Mouse (Mus musculus) kidney, adult 2 months (tissue): ENCODE measurements around the gene Kremen1. TPM values are rescaled to one million over a fixed set of nuclear protein-coding genes. Genes with fewer than 3 reads are reported as not detected.

Experiments
- DNase-seq: peaks from one replicate; pipeline ENCODE4 v3.0.0; 2021
- H3K27ac ChIP-seq: fragments of 200-500 bp; 2 replicates; pipeline ENCODE4 v1.5.1; 2012; ENCODE audit warnings: low read depth, low read length, control low read depth, inconsistent platforms; ENCODE audit not compliant: insufficient read depth
- H3K27me3 ChIP-seq: fragments of 200-500 bp; replicated peaks from 2 replicates; pipeline ENCODE4 v1.6.1; 2012; ENCODE audit warnings: mild to moderate bottlenecking, moderate library complexity, low read length, inconsistent platforms; ENCODE audit not compliant: control insufficient read depth, insufficient read depth
- H3K36me3 ChIP-seq: fragments of 200-500 bp; 2 replicates; pipeline ENCODE4 v1.6.1; 2012; ENCODE audit warnings: mild to moderate bottlenecking, moderate library complexity, low read length, inconsistent platforms; ENCODE audit not compliant: control insufficient read depth, insufficient read depth
- H3K4me1 ChIP-seq: fragments of 200-500 bp; 2 replicates; pipeline ENCODE4 v1.6.1; 2011; ENCODE audit warnings: low read length; ENCODE audit not compliant: control insufficient read depth, insufficient read depth
- H3K4me3 ChIP-seq: fragments of 200-500 bp; 2 replicates; pipeline ENCODE4 v1.5.1; 2011; ENCODE audit warnings: mild to moderate bottlenecking, low read depth, low read length, control low read depth; ENCODE audit not compliant: insufficient read depth
- CTCF ChIP-seq: fragments of 200-500 bp; conservative IDR thresholded peaks from 2 replicates; pipeline ENCODE4 v1.5.1; 2011; ENCODE audit warnings: low read depth, mild to moderate bottlenecking, control low read depth, low read length, moderate library complexity, mixed read lengths; ENCODE audit not compliant: insufficient read depth, insufficient read length
- POLR2A ChIP-seq: fragments of 200-500 bp; IDR thresholded peaks from one replicate; pipeline ENCODE4 v1.6.1; 2011; ENCODE audit warnings: low read depth, low read length, control low read depth
- WGBS: fragments of 180-500 bp; shearing (Covaris S2); methylation state at CpG from one replicate; pipeline ENCODE4 v1.1.7; 2018; 5-methylcytosine and 5-hydroxymethylcytosine counted together
- polyA plus RNA-seq: library from polyadenylated mRNA; depleted of rRNA; stranded (reverse); fragments of >200 nt; gene quantifications from 2 replicates; pipeline ENCODE4 v1.2.3, GENCODE M21; 2012

Kremen1 gene
- polyA plus RNA-seq, 1 experiment = 21.6 TPM

GRCm38 (mm10) chr11:5243812-5244748 lies 17.3 kb downstream of the Kremen1 start:
- Histone ChIP-seq H3K4me3 (no peak overlapping the region; the same call in 1 of the 2 replicates), H3K27me3 (no peaks in the 10 kb centered on the region), H3K4me1 (peaks cover 26% of the 10 kb centered on the region), H3K36me3 (no peaks in the 10 kb centered on the region; the same call in 1 of the 2 replicates), H3K27ac (peak overlapping the region; percentile 18)
- TF ChIP-seq CTCF (no peak), POLR2A (no peak)
- peak; percentile 73 for DNase-seq
- 40% methylated on average over 24 of the region's 24 CpGs for WGBS

DNA sequence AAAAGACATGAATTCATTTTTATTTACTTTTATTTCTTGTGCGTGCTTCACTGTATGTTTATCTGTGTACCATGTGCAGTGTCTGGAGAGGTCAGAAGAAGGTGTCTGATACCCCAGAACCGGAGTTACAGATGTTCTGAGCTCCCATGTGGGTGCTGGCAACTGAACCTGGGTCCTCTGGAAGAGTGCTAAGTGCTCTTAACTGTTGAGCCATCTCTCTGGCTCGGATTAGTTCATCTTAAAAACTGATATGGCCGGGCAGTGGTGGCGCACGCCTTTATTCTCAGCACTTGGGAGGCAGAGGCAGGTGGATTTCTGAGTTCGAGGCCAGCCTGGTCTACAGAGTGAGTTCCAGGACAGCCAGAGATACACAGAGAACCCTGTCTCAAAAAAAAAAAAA lies 18.1 kb downstream of the Kremen1 start:
- TF ChIP-seq POLR2A = no peak
- no peak for TF ChIP-seq CTCF
- 97% methylated on average over 7 of the region's 7 CpGs for WGBS
- H3K4me1 ChIP-seq = peaks cover 26% of the 10 kb centered on the region

DNA sequence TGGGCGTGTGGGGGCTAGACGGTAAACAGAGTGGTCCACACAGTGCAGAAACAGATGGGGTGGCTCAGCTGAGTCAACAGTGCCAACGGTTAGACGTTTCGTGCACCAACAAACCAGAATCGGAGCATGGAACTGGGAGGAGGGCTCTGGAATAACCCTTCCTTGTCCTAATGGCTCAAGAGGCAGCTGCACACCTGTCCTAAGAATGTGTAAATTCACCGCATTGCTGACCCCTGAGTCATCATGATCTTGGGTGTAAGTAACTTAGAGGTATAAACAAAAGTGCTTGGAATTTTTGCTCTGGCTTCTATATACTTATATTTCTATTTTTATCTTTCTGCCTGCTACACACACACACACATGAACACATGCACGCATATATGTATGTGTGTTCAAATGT lies 19.2 kb downstream of the Kremen1 start:
- Histone ChIP-seq H3K4me3 (no peak overlapping the region), H3K36me3 (no peaks in the 10 kb centered on the region; the same call in 1 of the 2 replicates), H3K27me3 (no peaks in the 10 kb centered on the region), H3K27ac (no peak overlapping the region), H3K4me1 (peaks cover 26% of the 10 kb centered on the region)
- 66% methylated on average over 8 of the region's 8 CpGs for WGBS
- TF ChIP-seq POLR2A (no peak), CTCF (no peak)
- no peak for DNase-seq

More for the DNA sequence above, 18.1 kb downstream of the Kremen1 start:
- DNase-seq = no peak
- Histone ChIP-seq H3K36me3 (no peaks in the 10 kb centered on the region; the same call in 1 of the 2 replicates), H3K4me3 (no peak overlapping the region), H3K27ac (no peak overlapping the region), H3K27me3 (no peaks in the 10 kb centered on the region)

DNA sequence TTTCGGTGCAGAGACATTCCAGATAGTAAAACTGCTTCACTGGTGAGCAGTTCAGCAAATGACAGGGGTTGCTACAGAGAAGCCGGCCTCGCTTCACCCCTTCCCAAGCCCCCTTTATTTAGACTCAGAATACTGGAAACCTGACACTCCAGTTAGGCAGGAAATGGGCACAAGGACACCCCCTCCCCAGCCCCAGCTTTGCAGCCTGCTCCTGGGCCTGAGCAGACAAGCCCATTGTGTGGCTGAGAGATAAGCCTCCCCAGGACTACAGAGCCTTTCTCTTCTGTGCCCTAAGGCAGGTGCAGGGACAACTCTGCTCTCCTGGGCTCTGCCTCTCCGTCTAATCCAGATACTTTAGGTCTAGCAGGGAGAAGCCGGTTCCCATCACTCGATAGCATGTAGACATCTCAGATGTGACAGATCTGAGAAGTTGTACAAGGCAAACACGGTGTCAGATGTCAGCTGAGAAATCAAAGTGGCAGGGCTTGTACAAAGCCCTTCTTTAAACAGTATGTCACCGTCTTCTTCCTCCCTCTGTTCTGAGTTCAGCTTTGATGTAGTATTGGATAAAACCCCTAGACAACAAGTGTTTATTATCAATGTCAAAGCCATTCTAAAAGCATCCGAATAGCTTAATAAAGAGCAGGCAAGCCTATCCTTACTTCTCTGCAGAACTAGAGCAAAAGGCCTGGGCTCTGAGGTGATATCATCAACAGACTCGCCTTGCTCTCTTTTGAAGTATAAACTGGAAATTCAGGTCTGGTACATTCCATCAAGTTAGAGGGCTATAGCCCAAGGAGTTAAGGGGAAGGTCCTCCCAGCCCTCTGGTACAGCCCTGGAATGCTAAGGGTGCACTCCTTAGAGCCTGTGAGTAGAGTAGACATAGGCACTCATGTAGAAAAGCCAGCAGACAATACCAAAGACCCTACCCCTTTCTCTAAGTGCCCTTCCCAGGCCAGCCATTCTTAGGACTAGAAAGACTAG lies 21.4 kb downstream of the Kremen1 start:
- H3K27me3 ChIP-seq = no peaks in the 10 kb centered on the region
- DNase-seq = no peak
- 48% methylated on average over 10 of the region's 10 CpGs for WGBS

DNA sequence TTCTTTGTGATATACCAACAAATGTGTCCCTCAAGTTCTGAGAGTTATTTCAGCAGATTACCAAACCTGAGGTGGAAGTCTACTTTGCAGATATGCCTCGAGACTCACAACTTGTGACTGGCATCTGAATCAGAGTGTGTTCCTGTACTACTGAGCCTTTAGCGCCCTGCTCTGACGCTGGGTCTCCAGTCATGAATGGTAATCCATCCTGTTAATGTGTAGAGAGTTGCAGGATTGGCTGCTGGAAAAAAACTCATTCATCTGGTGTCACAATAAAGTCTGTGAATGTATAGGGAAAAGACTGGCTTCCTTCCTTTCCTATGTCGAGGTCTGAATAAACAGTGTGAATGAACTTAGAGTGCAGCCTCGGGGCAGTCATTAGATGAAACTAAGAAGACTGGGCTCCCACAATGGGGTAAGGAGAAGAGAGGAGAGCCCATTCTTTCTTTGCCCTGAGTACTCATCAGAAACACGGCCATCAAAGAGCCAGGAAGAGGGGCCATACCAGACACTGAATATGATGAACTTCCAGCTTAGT lies 41.4 kb downstream of the Kremen1 start:
- Histone ChIP-seq H3K4me1 (no peaks in the 10 kb centered on the region), H3K36me3 (no peaks in the 10 kb centered on the region), H3K4me3 (no peak overlapping the region), H3K27ac (no peak overlapping the region), H3K27me3 (no peaks in the 10 kb centered on the region)
- DNase-seq = no peak
- TF ChIP-seq CTCF (no peak), POLR2A (no peak)
- 59% methylated on average over 6 of the region's 6 CpGs for WGBS

More for the DNA sequence above, 21.4 kb downstream of the Kremen1 start:
- Histone ChIP-seq H3K36me3 (no peaks in the 10 kb centered on the region; the same call in 1 of the 2 replicates), H3K4me3 (no peak overlapping the region), H3K27ac (peak overlapping the region; percentile 20; the same call in 1 of the 2 replicates), H3K4me1 (peaks cover 18% of the 10 kb centered on the region)
- no peak for TF ChIP-seq POLR2A
- no peak for TF ChIP-seq CTCF

- TF ChIP-seq POLR2A = no peak
- TF ChIP-seq CTCF = no peak
- no peak overlapping the region for H3K27ac ChIP-seq
- no peaks in the 10 kb centered on the region for H3K36me3 ChIP-seq
- no peak for DNase-seq
- no peak overlapping the region for H3K4me3 ChIP-seq
- WGBS = 89% methylated on average over 4 of the region's 4 CpGs
- H3K4me1 ChIP-seq = no peaks in the 10 kb centered on the region
- no peaks in the 10 kb centered on the region for H3K27me3 ChIP-seq
Observed at GRCm38 (mm10) chr11:5219371-5219770, 42.0 kb downstream of the Kremen1 start.
